Mouse (Mus musculus): Measurements from ENCODE around the gene Polr3e. TPM values are rescaled to one million over a fixed set of nuclear protein-coding genes. Genes with fewer than 3 reads are reported as not detected.

The Polr3e gene
- polyA plus RNA-seq, 1 experiment from 2014 or later, result 19.2 TPM

DNA sequence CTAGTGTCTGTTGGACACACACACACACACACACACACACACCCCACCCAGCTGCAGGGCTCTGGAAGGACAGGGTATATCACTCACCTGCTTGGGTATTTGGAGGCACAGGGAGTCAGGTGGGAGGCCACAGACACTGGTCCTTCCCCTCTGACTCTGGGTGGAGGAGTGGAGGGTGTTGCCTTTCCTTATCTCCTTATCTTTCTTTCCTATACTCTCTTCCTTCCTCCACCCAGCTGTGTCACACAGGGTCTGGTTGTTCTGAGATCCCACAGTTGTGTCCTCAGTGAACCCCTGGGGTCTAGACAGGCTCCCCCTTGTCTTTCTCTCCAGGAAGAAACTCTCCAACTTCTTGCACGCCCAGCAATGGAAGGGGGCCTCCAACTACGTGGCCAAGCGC lies 37.6 kb upstream of the Polr3e start:
- Histone ChIP-seq H3K27ac (ENCODE audit: low read depth, low read length) (no peak overlapping the region), H3K27me3 (ENCODE audit: control insufficient read depth, insufficient read depth, low read length) (no peaks in the 10 kb centered on the region), H3K9ac (ENCODE audit: low read length) (no peak overlapping the region), H3K4me3 (ENCODE audit: low read depth, low read length) (no peak overlapping the region), H3K36me3 (ENCODE audit: control insufficient read depth, insufficient read depth, low read length) (peaks cover 4% of the 10 kb centered on the region; the same call in 1 of the 2 replicates), H3K4me2 (ENCODE audit: low read depth) (no peak overlapping the region), H3K9me3 (ENCODE audit: control insufficient read depth, low read length) (no peaks in the 10 kb centered on the region), H3K4me1 (ENCODE audit: control insufficient read depth, insufficient read depth, low read length) (no peaks in the 10 kb centered on the region)
- ATAC-seq (ENCODE audit: insufficient read depth, low FRiP score, low TSS enrichment) (no peak), DNase-seq (ENCODE audit: low spot score) (no peak)
- 92% methylated on average over 3 of the region's 3 CpGs for WGBS

DNA sequence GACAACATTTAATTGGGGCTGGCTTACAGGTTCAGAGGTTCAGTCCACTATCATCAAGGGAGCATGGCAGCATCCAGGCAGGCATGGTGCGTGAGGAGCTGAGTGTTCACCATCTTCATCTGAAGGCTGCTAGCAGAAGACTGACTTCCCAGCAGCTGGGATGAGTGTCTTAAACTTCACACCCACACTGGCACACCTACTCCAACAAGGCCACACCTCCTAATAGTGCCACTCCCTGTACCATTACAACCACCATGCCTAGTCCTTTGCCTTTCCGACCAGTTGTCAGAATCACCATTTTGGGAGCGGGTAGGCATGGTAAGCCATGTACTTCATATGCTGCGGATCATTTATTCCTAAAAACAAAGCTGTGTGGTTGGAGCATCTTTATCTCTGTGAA lies 36.8 kb upstream of the Polr3e start:
- Histone ChIP-seq H3K4me3 (ENCODE audit: low read depth, low read length) (no peak overlapping the region), H3K27ac (ENCODE audit: low read depth, low read length) (no peak overlapping the region), H3K36me3 (ENCODE audit: control insufficient read depth, insufficient read depth, low read length) (peaks cover 4% of the 10 kb centered on the region; the same call in 1 of the 2 replicates), H3K27me3 (ENCODE audit: control insufficient read depth, insufficient read depth, low read length) (no peaks in the 10 kb centered on the region), H3K9ac (ENCODE audit: low read length) (no peak overlapping the region), H3K4me1 (ENCODE audit: control insufficient read depth, insufficient read depth, low read length) (no peaks in the 10 kb centered on the region), H3K4me2 (ENCODE audit: low read depth) (no peak overlapping the region), H3K9me3 (ENCODE audit: control insufficient read depth, low read length) (no peaks in the 10 kb centered on the region)
- ATAC-seq (ENCODE audit: insufficient read depth, low FRiP score, low TSS enrichment), result no peak
- DNase-seq (ENCODE audit: low spot score), result no peak
- WGBS, result 95% methylated on average over 4 of the region's 4 CpGs

DNA sequence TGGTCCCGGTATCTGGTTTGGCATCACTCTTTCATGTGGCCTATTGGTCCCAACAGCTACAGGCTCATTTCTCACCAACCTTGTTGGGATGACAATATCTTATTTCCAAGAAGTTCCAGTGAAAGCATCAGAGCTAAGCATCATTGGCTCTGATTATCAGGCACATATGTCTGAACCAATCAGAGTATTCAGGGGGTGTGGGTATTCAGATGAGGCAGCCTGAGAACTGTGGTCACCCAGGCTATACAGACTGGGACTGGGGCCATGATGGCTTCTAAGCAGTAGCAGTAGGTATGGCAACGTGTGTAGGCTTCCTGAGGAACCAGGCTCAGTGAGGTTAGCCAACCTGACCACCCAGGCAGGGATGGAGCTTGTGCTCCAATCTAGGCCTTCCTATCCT lies 36.1 kb upstream of the Polr3e start:
- no peak for ATAC-seq (ENCODE audit: insufficient read depth, low FRiP score, low TSS enrichment)
- no peak overlapping the region for H3K9ac ChIP-seq (ENCODE audit: low read length)
- peaks cover 4% of the 10 kb centered on the region; the same call in 1 of the 2 replicates for H3K36me3 ChIP-seq (ENCODE audit: control insufficient read depth, insufficient read depth, low read length)
- H3K4me3 ChIP-seq (ENCODE audit: low read depth, low read length), result no peak overlapping the region
- WGBS, result 57% methylated on average over 2 of the region's 2 CpGs
- no peaks in the 10 kb centered on the region for H3K9me3 ChIP-seq (ENCODE audit: control insufficient read depth, low read length)
- H3K4me2 ChIP-seq (ENCODE audit: low read depth), result no peak overlapping the region
- DNase-seq (ENCODE audit: low spot score), result no peak
- no peak overlapping the region for H3K27ac ChIP-seq (ENCODE audit: low read depth, low read length)
- no peaks in the 10 kb centered on the region for H3K4me1 ChIP-seq (ENCODE audit: control insufficient read depth, insufficient read depth, low read length)
- H3K27me3 ChIP-seq (ENCODE audit: control insufficient read depth, insufficient read depth, low read length), result no peaks in the 10 kb centered on the region

DNA sequence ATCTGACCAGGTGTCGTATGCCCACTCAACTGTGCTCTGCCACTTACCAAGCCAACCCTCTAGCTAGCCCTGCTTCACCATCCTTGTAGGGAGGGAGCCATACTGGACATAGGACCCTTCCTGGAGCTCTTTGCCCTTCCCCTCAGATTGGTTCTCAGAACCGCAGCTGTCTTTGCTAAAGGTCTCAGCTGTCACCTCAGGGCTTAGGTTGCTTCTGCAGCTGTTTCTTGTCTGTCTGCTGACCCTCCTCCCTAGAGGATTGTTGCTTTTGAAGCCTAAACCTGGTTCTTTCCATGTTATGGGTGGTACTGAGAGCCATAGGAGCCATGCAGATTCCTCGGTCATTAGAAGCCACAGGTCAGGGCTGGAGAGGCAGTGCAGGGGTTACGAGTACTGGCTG lies 34.9 kb upstream of the Polr3e start:
- Histone ChIP-seq H3K4me2 (ENCODE audit: low read depth) (no peak overlapping the region), H3K27ac (ENCODE audit: low read depth, low read length) (no peak overlapping the region), H3K27me3 (ENCODE audit: control insufficient read depth, insufficient read depth, low read length) (no peaks in the 10 kb centered on the region), H3K36me3 (ENCODE audit: control insufficient read depth, insufficient read depth, low read length) (peaks cover 4% of the 10 kb centered on the region; the same call in 1 of the 2 replicates), H3K4me1 (ENCODE audit: control insufficient read depth, insufficient read depth, low read length) (no peaks in the 10 kb centered on the region), H3K9me3 (ENCODE audit: control insufficient read depth, low read length) (no peaks in the 10 kb centered on the region), H3K9ac (ENCODE audit: low read length) (no peak overlapping the region), H3K4me3 (ENCODE audit: low read depth, low read length) (no peak overlapping the region)
- ATAC-seq (ENCODE audit: insufficient read depth, low FRiP score, low TSS enrichment) (no peak), DNase-seq (ENCODE audit: low spot score) (no peak)
- 81% methylated on average over 4 of the region's 4 CpGs for WGBS

DNA sequence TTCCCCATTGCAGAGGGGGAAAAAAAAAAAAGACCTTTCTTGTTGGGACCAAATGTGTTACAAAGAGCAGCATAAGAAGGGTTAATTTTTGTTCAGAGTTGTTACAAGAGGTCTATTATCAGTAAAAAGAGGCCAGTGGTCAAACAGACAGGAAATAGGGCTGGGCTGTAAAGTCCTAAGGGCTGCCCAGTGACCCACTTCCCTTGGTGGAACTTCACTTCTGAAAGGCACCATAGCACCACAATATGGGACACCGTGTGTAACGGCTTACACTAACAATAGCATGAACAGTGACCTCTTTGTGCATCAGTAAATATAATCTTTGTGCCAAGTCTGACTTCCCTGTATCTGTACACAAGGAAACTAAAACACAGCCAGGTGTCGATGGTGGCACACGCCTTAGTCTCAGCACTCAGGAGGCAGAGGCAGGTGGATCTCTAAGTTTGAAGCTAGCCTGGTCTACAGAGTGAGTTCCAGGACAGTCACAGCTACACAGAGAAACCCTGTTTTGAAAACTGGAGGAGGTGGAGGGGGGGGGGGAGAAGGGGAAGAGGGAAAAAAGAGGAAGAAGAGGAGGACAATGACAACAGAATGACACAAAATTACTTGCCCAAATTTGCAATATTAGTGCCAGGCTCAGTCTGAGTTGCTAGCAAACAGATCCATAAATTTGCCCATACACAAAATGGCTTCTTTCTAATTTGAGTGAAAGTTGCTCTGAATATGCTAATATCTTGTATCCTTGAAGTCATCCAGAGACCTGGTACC lies 33.8 kb upstream of the Polr3e start:
- H3K36me3 ChIP-seq (ENCODE audit: control insufficient read depth, insufficient read depth, low read length), result peaks cover 4% of the 10 kb centered on the region; the same call in 1 of the 2 replicates

DNA sequence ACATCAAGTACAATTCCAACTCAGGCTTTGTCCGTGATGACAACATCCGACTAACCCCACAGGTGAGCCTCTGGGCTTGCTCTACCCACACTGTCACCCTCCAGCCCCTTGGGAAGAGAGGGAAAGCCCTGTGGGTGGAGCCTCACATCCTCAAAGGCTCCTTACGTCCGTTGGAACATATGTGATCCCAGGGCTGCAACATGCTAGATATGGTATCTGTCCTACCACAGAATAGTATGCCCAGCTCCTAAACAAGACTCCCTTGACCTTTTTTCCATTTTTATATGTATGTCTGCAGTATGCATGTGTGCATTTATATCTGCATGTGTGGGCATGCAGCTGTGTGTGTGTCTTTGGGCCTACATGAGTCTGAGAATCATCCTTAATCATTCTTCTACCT lies 32.8 kb upstream of the Polr3e start:
- 89% methylated on average over 4 of the region's 4 CpGs for WGBS
- Histone ChIP-seq H3K9ac (ENCODE audit: low read length) (no peak overlapping the region), H3K9me3 (ENCODE audit: control insufficient read depth, low read length) (no peaks in the 10 kb centered on the region), H3K36me3 (ENCODE audit: control insufficient read depth, insufficient read depth, low read length) (peaks cover 4% of the 10 kb centered on the region; the same call in 1 of the 2 replicates), H3K4me3 (ENCODE audit: low read depth, low read length) (no peak overlapping the region), H3K4me2 (ENCODE audit: low read depth) (no peak overlapping the region), H3K4me1 (ENCODE audit: control insufficient read depth, insufficient read depth, low read length) (no peaks in the 10 kb centered on the region), H3K27ac (ENCODE audit: low read depth, low read length) (no peak overlapping the region), H3K27me3 (ENCODE audit: control insufficient read depth, insufficient read depth, low read length) (no peaks in the 10 kb centered on the region)
- DNase-seq (ENCODE audit: low spot score) (no peak), ATAC-seq (ENCODE audit: insufficient read depth, low FRiP score, low TSS enrichment) (no peak)

More for the DNA sequence above, 33.8 kb upstream of the Polr3e start:
- H3K4me3 ChIP-seq (ENCODE audit: low read depth, low read length), result no peak overlapping the region
- DNase-seq (ENCODE audit: low spot score) (no peak), ATAC-seq (ENCODE audit: insufficient read depth, low FRiP score, low TSS enrichment) (no peak)
- H3K27ac ChIP-seq (ENCODE audit: low read depth, low read length), result no peak overlapping the region
- no peak overlapping the region for H3K4me2 ChIP-seq (ENCODE audit: low read depth)
- no peaks in the 10 kb centered on the region for H3K4me1 ChIP-seq (ENCODE audit: control insufficient read depth, insufficient read depth, low read length)
- WGBS, result 92% methylated on average over 4 of the region's 4 CpGs
- H3K9ac ChIP-seq (ENCODE audit: low read length), result no peak overlapping the region
- no peaks in the 10 kb centered on the region for H3K9me3 ChIP-seq (ENCODE audit: control insufficient read depth, low read length)
- no peaks in the 10 kb centered on the region for H3K27me3 ChIP-seq (ENCODE audit: control insufficient read depth, insufficient read depth, low read length)

DNA sequence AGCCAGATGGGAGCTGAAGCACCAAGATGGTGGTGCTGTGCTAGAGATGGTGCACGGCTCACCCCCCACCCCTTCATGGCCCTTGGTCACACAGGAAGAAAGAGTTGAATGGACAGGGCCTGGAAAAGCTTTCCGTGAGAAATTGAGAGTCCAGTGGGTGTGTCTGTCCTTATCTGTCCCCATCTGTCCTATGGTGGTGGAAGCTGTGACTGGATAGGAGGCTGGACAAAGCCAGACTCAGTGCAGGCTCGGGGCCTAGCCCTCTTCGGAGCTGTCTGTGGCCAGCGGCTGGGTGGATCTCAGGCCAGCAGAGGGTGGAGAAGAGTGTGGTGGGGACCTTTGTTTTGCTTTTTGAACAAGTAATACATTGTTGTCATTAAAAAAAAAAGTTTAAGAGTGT lies 24.4 kb upstream of the Polr3e start:
- 82% methylated on average over 5 of the region's 5 CpGs for WGBS
- H3K4me2 ChIP-seq (ENCODE audit: low read depth), result no peak overlapping the region
- H3K9ac ChIP-seq (ENCODE audit: low read length), result no peak overlapping the region
- H3K4me1 ChIP-seq (ENCODE audit: control insufficient read depth, insufficient read depth, low read length), result no peaks in the 10 kb centered on the region
- H3K4me3 ChIP-seq (ENCODE audit: low read depth, low read length), result no peak overlapping the region
- no peaks in the 10 kb centered on the region for H3K27me3 ChIP-seq (ENCODE audit: control insufficient read depth, insufficient read depth, low read length)
- DNase-seq (ENCODE audit: low spot score) (no peak), ATAC-seq (ENCODE audit: insufficient read depth, low FRiP score, low TSS enrichment) (no peak)
- H3K36me3 ChIP-seq (ENCODE audit: control insufficient read depth, insufficient read depth, low read length), result no peaks in the 10 kb centered on the region; the same call in 1 of the 2 replicates
- H3K27ac ChIP-seq (ENCODE audit: low read depth, low read length), result no peak overlapping the region
- no peaks in the 10 kb centered on the region for H3K9me3 ChIP-seq (ENCODE audit: control insufficient read depth, low read length)

DNA sequence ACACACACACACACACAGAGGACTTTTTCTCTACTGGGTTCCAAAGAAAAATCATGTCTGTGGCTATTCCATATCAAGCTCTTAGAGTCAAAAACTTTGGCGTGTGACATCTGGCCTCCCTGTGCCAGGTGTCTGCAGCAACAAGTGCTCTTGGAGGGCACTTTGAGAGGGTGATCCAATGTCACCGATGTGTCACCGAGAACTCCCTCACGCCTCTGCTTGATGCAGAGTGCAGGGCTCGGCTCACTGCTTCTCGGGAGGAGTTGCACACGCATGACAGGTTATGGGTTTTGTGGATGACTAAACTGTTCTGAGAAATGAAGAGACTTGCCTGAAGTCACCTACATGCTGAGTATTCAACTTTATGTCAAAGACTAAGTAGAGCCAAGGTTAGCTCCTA lies 20.5 kb upstream of the Polr3e start:
- WGBS, result 95% methylated on average over 7 of the region's 7 CpGs
- DNase-seq (ENCODE audit: low spot score), result no peak
- no peaks in the 10 kb centered on the region for H3K4me1 ChIP-seq (ENCODE audit: control insufficient read depth, insufficient read depth, low read length)
- H3K4me3 ChIP-seq (ENCODE audit: low read depth, low read length), result no peak overlapping the region
- no peak overlapping the region for H3K27ac ChIP-seq (ENCODE audit: low read depth, low read length)
- H3K36me3 ChIP-seq (ENCODE audit: control insufficient read depth, insufficient read depth, low read length), result no peaks in the 10 kb centered on the region
- no peak overlapping the region for H3K4me2 ChIP-seq (ENCODE audit: low read depth)
- no peak for ATAC-seq (ENCODE audit: insufficient read depth, low FRiP score, low TSS enrichment)
- no peak overlapping the region for H3K9ac ChIP-seq (ENCODE audit: low read length)
- H3K27me3 ChIP-seq (ENCODE audit: control insufficient read depth, insufficient read depth, low read length), result no peaks in the 10 kb centered on the region
- no peaks in the 10 kb centered on the region for H3K9me3 ChIP-seq (ENCODE audit: control insufficient read depth, low read length)

DNA sequence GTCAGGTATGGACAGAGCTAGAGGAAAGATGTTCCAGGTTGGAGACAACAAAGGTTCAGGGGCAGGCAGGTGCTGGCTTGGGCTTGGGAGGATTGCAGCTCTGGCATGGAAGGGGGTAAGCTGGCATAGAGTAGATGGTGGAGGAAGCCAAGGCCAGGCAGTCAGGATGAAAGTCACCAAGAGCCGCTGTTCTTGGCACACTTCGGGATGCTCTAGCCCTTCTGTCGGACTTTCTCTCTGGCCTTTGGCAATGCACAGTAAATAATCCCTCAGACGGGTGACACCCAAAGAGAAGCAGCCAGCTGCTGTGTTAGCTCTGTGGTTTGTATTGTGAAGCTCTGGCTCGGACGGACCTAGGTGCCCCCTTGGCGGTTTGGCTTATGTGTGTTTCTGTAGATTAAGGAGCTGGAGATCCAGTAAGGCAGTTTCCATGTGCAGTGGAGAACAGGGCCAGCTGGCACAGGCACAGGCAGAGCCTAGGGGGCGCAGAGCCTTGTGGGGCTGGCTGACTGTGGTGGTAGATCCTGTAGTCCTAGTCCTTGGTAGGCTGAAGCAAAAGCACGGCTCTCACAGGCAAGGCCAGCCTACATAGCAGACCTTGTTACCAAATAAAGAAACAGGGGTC lies 19.7 kb upstream of the Polr3e start:
- H3K36me3 ChIP-seq (ENCODE audit: control insufficient read depth, insufficient read depth, low read length), result no peaks in the 10 kb centered on the region
- ATAC-seq (ENCODE audit: insufficient read depth, low FRiP score, low TSS enrichment), result no peak
- no peaks in the 10 kb centered on the region for H3K9me3 ChIP-seq (ENCODE audit: control insufficient read depth, low read length)
- 86% methylated on average over 9 of the region's 9 CpGs for WGBS
- no peak overlapping the region for H3K9ac ChIP-seq (ENCODE audit: low read length)
- no peak overlapping the region for H3K4me2 ChIP-seq (ENCODE audit: low read depth)
- DNase-seq (ENCODE audit: low spot score), result no peak
- H3K4me3 ChIP-seq (ENCODE audit: low read depth, low read length), result no peak overlapping the region
- H3K27me3 ChIP-seq (ENCODE audit: control insufficient read depth, insufficient read depth, low read length), result no peaks in the 10 kb centered on the region
- H3K4me1 ChIP-seq (ENCODE audit: control insufficient read depth, insufficient read depth, low read length), result no peaks in the 10 kb centered on the region
- H3K27ac ChIP-seq (ENCODE audit: low read depth, low read length), result no peak overlapping the region

Data from neural tube, embryonic 11.5 days (tissue).